Mouse (Mus musculus) midbrain, embryonic 10.5 days (tissue): ENCODE measurements around the gene Daam1. TPM values are rescaled to one million over a fixed set of nuclear protein-coding genes. Genes with fewer than 3 reads are reported as not detected.

Source experiments
- DNase-seq: peaks from one replicate; pipeline ENCODE4 v3.0.0-alpha.2; 2017; ENCODE audit warnings: low spot score
- H3K27ac ChIP-seq: fragments of 300-500 bp; sonication (generic); replicated peaks from 2 replicates; pipeline ENCODE4 v1.5.1; 2016; ENCODE audit warnings: mild to moderate bottlenecking
- H3K27me3 ChIP-seq: fragments of 300-500 bp; sonication (generic); 2 replicates; pipeline ENCODE4 v1.6.1; 2016; ENCODE audit warnings: low read depth, mild to moderate bottlenecking; ENCODE audit not compliant: poor library complexity, severe bottlenecking
- H3K36me3 ChIP-seq: fragments of 300-500 bp; sonication (generic); 2 replicates; pipeline ENCODE4 v1.6.1; 2016; ENCODE audit warnings: mild to moderate bottlenecking, moderate library complexity
- H3K4me1 ChIP-seq: fragments of 300-500 bp; sonication (generic); 2 replicates; pipeline ENCODE4 v1.6.1; 2016
- H3K4me3 ChIP-seq: fragments of 300-500 bp; sonication (generic); 2 replicates; pipeline ENCODE4 v1.5.1; 2016; ENCODE audit warnings: mild to moderate bottlenecking, moderate library complexity
- H3K9me3 ChIP-seq: fragments of 300-500 bp; sonication (generic); replicated peaks from 2 replicates; pipeline ENCODE4 v1.6.1; 2016; ENCODE audit warnings: mild to moderate bottlenecking
- WGBS: fragments of 180-500 bp; shearing (Covaris S2); methylation state at CpG from one replicate; pipeline ENCODE4 v1.1.7; 2016; 5-methylcytosine and 5-hydroxymethylcytosine counted together
- polyA plus RNA-seq: library from polyadenylated mRNA; unstranded; fragments of >200 nt; fragmentation: Nextera tagmentation; extraction: Ambion mirVana; gene quantifications from 2 replicates; pipeline ENCODE4 v1.2.1, GENCODE M21; 2016

The Daam1 gene
- polyA plus RNA-seq, 1 experiment from 2014 or later: 9.3 TPM

- no peak overlapping the region for H3K27ac ChIP-seq
- peaks cover 37% of the 10 kb centered on the region for H3K36me3 ChIP-seq
- no peaks in the 10 kb centered on the region for H3K27me3 ChIP-seq
- 79% methylated on average over 8 of the region's 8 CpGs for WGBS
- H3K4me1 ChIP-seq: peaks cover 12% of the 10 kb centered on the region; the same call in 1 of the 2 replicates
- no peaks in the 10 kb centered on the region for H3K9me3 ChIP-seq
- no peak overlapping the region for H3K4me3 ChIP-seq
- no peak for DNase-seq
Observed at GRCm38 (mm10) chr12:71995831-71996230, 165.0 kb downstream of the Daam1 start.

- H3K36me3 ChIP-seq: peaks cover 26% of the 10 kb centered on the region
- no peaks in the 10 kb centered on the region for H3K27me3 ChIP-seq
- DNase-seq: no peak
- no peak overlapping the region for H3K27ac ChIP-seq
- H3K9me3 ChIP-seq: no peaks in the 10 kb centered on the region
- H3K4me1 ChIP-seq: peaks cover 12% of the 10 kb centered on the region; the same call in 1 of the 2 replicates
- H3K4me3 ChIP-seq: no peak overlapping the region
- 84% methylated on average over 2 of the region's 2 CpGs for WGBS
Observed at GRCm38 (mm10) chr12:71996920-71997319, 166.0 kb downstream of the Daam1 start.

GRCm38 (mm10) chr12:71997364-71997763, 166.5 kb downstream of the Daam1 start:
- Histone ChIP-seq H3K4me3 (no peak overlapping the region), H3K9me3 (no peaks in the 10 kb centered on the region), H3K27me3 (no peaks in the 10 kb centered on the region), H3K27ac (no peak overlapping the region), H3K36me3 (peaks cover 21% of the 10 kb centered on the region), H3K4me1 (peaks cover 12% of the 10 kb centered on the region; the same call in 1 of the 2 replicates)
- no peak for DNase-seq
- 84% methylated on average over 4 of the region's 4 CpGs for WGBS

GRCm38 (mm10) chr12:71998653-71999052, 167.8 kb downstream of the Daam1 start:
- H3K9me3 ChIP-seq: no peaks in the 10 kb centered on the region
- peaks cover 8% of the 10 kb centered on the region for H3K36me3 ChIP-seq
- no peaks in the 10 kb centered on the region for H3K27me3 ChIP-seq
- H3K27ac ChIP-seq: no peak overlapping the region
- no peak for DNase-seq
- 88% methylated on average over 4 of the region's 4 CpGs for WGBS
- H3K4me3 ChIP-seq: no peak overlapping the region
- H3K4me1 ChIP-seq: peaks cover 12% of the 10 kb centered on the region; the same call in 1 of the 2 replicates

- Histone ChIP-seq H3K4me3 (no peak overlapping the region), H3K27ac (no peak overlapping the region), H3K36me3 (no peaks in the 10 kb centered on the region), H3K4me1 (0 out of 2 replicates have a peak, but pooled peaks cover 7% of the 10 kb centered on the region), H3K27me3 (no peaks in the 10 kb centered on the region), H3K9me3 (no peaks in the 10 kb centered on the region)
- DNase-seq: no peak
- 78% methylated on average over 2 of the region's 2 CpGs for WGBS
Observed at GRCm38 (mm10) chr12:71999671-72000070, 168.8 kb downstream of the Daam1 start.

GRCm38 (mm10) chr12:72001811-72002210, 170.9 kb downstream of the Daam1 start:
- no peak for DNase-seq
- H3K4me3 ChIP-seq: no peak overlapping the region
- H3K27ac ChIP-seq: no peak overlapping the region
- 78% methylated on average over 1 of the region's 1 CpGs for WGBS
- H3K9me3 ChIP-seq: no peaks in the 10 kb centered on the region
- H3K36me3 ChIP-seq: no peaks in the 10 kb centered on the region
- 0 out of 2 replicates have a peak, but pooled peaks cover 3% of the 10 kb centered on the region for H3K4me1 ChIP-seq
- H3K27me3 ChIP-seq: no peaks in the 10 kb centered on the region

GRCm38 (mm10) chr12:72005307-72005706, 174.4 kb downstream of the Daam1 start:
- Histone ChIP-seq H3K27me3 (no peaks in the 10 kb centered on the region), H3K36me3 (no peaks in the 10 kb centered on the region), H3K27ac (no peak overlapping the region), H3K9me3 (no peaks in the 10 kb centered on the region), H3K4me3 (no peak overlapping the region), H3K4me1 (no peaks in the 10 kb centered on the region)
- DNase-seq: no peak
- WGBS: 92% methylated on average over 3 of the region's 3 CpGs

- Histone ChIP-seq H3K36me3 (no peaks in the 10 kb centered on the region), H3K9me3 (no peaks in the 10 kb centered on the region), H3K27ac (no peak overlapping the region), H3K27me3 (no peaks in the 10 kb centered on the region), H3K4me3 (no peak overlapping the region), H3K4me1 (no peaks in the 10 kb centered on the region)
- DNase-seq: no peak
- WGBS: 88% methylated on average over 3 of the region's 3 CpGs
Observed at GRCm38 (mm10) chr12:72007656-72008055, 176.8 kb downstream of the Daam1 start.

- Histone ChIP-seq H3K27me3 (no peaks in the 10 kb centered on the region), H3K9me3 (no peaks in the 10 kb centered on the region), H3K4me3 (no peak overlapping the region), H3K36me3 (no peaks in the 10 kb centered on the region), H3K27ac (no peak overlapping the region), H3K4me1 (no peaks in the 10 kb centered on the region)
- WGBS: 93% methylated on average over 13 of the region's 13 CpGs
- DNase-seq: no peak
Observed at GRCm38 (mm10) chr12:72009051-72009902, 178.4 kb downstream of the Daam1 start.

GRCm38 (mm10) chr12:72011404-72011803, 180.5 kb downstream of the Daam1 start:
- WGBS: 97% methylated on average over 3 of the region's 3 CpGs
- Histone ChIP-seq H3K4me3 (no peak overlapping the region), H3K4me1 (no peaks in the 10 kb centered on the region), H3K27me3 (no peaks in the 10 kb centered on the region), H3K36me3 (no peaks in the 10 kb centered on the region), H3K27ac (no peak overlapping the region), H3K9me3 (no peaks in the 10 kb centered on the region)
- DNase-seq: no peak

- no peaks in the 10 kb centered on the region for H3K4me1 ChIP-seq
- no peaks in the 10 kb centered on the region for H3K9me3 ChIP-seq
- 91% methylated on average over 6 of the region's 6 CpGs for WGBS
- DNase-seq: no peak
- no peaks in the 10 kb centered on the region for H3K36me3 ChIP-seq
- H3K27ac ChIP-seq: no peak overlapping the region
- no peaks in the 10 kb centered on the region for H3K27me3 ChIP-seq
- H3K4me3 ChIP-seq: no peak overlapping the region
Observed at GRCm38 (mm10) chr12:72012126-72012525, 181.2 kb downstream of the Daam1 start.

GRCm38 (mm10) chr12:72013711-72014354, 183.0 kb downstream of the Daam1 start:
- WGBS: 91% methylated on average over 13 of the region's 13 CpGs
- Histone ChIP-seq H3K4me1 (no peaks in the 10 kb centered on the region), H3K4me3 (no peak overlapping the region), H3K36me3 (no peaks in the 10 kb centered on the region), H3K27me3 (no peaks in the 10 kb centered on the region), H3K27ac (no peak overlapping the region), H3K9me3 (no peaks in the 10 kb centered on the region)
- no peak for DNase-seq

- Histone ChIP-seq H3K4me1 (no peaks in the 10 kb centered on the region), H3K4me3 (no peak overlapping the region), H3K9me3 (no peaks in the 10 kb centered on the region), H3K36me3 (no peaks in the 10 kb centered on the region), H3K27me3 (no peaks in the 10 kb centered on the region), H3K27ac (no peak overlapping the region)
- DNase-seq: no peak
- 74% methylated on average over 10 of the region's 10 CpGs for WGBS
Observed at GRCm38 (mm10) chr12:72014355-72014776, 183.5 kb downstream of the Daam1 start.
